ENCODE assay signal across 9 mouse cellular contexts in the genomic region with DNA sequence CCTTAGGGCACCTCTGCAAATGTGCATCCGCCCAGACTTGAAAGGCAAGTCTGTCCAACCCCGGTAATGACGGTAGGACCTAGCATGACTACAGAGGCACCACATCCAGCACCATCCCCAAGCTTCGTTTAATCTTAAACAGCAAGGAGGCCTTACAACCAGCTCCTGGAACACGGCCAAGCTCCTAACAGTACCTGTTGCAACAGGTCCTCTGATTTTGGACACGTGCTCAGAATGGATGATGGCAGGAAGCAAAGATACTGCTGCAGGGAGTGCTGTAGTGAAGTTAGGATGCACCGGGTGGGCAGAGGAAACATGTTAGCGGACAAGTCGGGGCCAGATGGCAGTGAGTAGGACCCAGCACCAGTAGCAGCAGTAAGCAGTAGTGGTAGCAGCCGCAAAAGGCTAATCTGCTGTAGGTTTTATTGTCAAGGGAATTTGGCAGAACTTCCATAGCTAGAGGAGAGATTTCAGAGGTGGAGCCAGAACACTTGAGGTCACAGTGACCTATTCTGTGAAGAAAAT.
DNase-seq lines count a peak whose midpoint lies in the region; ATAC-seq and TF ChIP-seq lines count a peak whose summit lies in the region.
"Had no signal": no experiment of that assay in that cellular context is flagged by ENCODE, and none has a peak within 500 bp of the region (broad histone marks: within the 10 kb centered on the region; RNA-seq: fewer than 3 reads in every experiment).

No protein-coding gene starts in this region.

- H3K9ac ChIP-seq in hindbrain, embryonic 15.5 days, result no peak overlapping the region
- H3K9ac ChIP-seq in hindbrain, embryonic 12.5 days, result no peak overlapping the region
- no peak overlapping the region for H3K9ac ChIP-seq in hindbrain, postnatal 0 days (replicated peaks; ENCODE audit: low read length)
- no peak overlapping the region for H3K9ac ChIP-seq in heart, adult 2 months (ENCODE audit: low read depth, low read length)
- no peak overlapping the region for H3K9ac ChIP-seq in liver, embryonic 12.5 days
- H3K9ac ChIP-seq: liver, embryonic 13.5 days had no signal

- H3K4me3 ChIP-seq in hindbrain, embryonic 15.5 days, result no peak overlapping the region
- H3K4me3 ChIP-seq in hindbrain, embryonic 12.5 days, result no peak overlapping the region
- H3K4me3 ChIP-seq in hindbrain, postnatal 0 days (ENCODE audit: low read length), result no peak overlapping the region
- no peak overlapping the region for H3K4me3 ChIP-seq in heart, adult 2 months
- no peak overlapping the region for H3K4me3 ChIP-seq in liver, embryonic 12.5 days
- no peak overlapping the region for H3K4me3 ChIP-seq in lung, adult 2 months (replicated peaks; ENCODE audit: extremely low read depth, low read depth, low read length)
- H3K4me3 ChIP-seq: liver, embryonic 13.5 days had no signal

- H3K4me2 ChIP-seq in hindbrain, embryonic 15.5 days, result peak overlapping the region; percentile 9; the same call in 1 of the 2 replicates
- no peak overlapping the region for H3K4me2 ChIP-seq in hindbrain, embryonic 12.5 days (replicated peaks)
- peak overlapping the region; percentile 30; the same call in 1 of the 2 replicates for H3K4me2 ChIP-seq in hindbrain, postnatal 0 days (ENCODE audit: low read depth, low read length)
- no peak overlapping the region for H3K4me2 ChIP-seq in liver, embryonic 12.5 days
- H3K4me2 ChIP-seq: liver, embryonic 13.5 days had no signal

- no peak for TF ChIP-seq CTCF in hindbrain, postnatal 0 days (IDR thresholded peaks at IDR 0.05; ENCODE audit: low read depth)
- no peak for TF ChIP-seq CTCF in heart, adult 2 months (IDR thresholded peaks at IDR 0.05)
- no peak for TF ChIP-seq CTCF in lung, adult 2 months (IDR thresholded peaks at IDR 0.05; ENCODE audit: insufficient read depth, low read length)

- intact Hi-C loops in heart, adult 2 months (cut with DNase I), result no loop called here

- no peak overlapping the region for H3K27ac ChIP-seq in hindbrain, embryonic 15.5 days (replicated peaks)
- no peak overlapping the region for H3K27ac ChIP-seq in hindbrain, embryonic 12.5 days
- H3K27ac ChIP-seq in hindbrain, postnatal 0 days, result no peak overlapping the region
- no peak overlapping the region for H3K27ac ChIP-seq in heart, adult 2 months
- H3K27ac ChIP-seq in liver, embryonic 12.5 days, result no peak overlapping the region
- H3K27ac ChIP-seq: liver, embryonic 13.5 days had no signal

- H3K27me3 ChIP-seq in hindbrain, embryonic 15.5 days, result no peaks in the 10 kb centered on the region
- no peaks in the 10 kb centered on the region for H3K27me3 ChIP-seq in hindbrain, embryonic 12.5 days
- H3K27me3 ChIP-seq in hindbrain, postnatal 0 days (ENCODE audit: insufficient read depth, low read length), result no peaks in the 10 kb centered on the region
- H3K27me3 ChIP-seq in heart, adult 2 months (ENCODE audit: control insufficient read depth, insufficient read depth, low read length), result no peaks in the 10 kb centered on the region
- H3K27me3 ChIP-seq in liver, embryonic 12.5 days (replicated peaks), result no peaks in the 10 kb centered on the region
- H3K27me3 ChIP-seq: liver, embryonic 13.5 days had no signal

- H3K4me1 ChIP-seq in hindbrain, embryonic 15.5 days (replicated peaks), result no peaks in the 10 kb centered on the region
- H3K4me1 ChIP-seq in hindbrain, embryonic 12.5 days, result no peaks in the 10 kb centered on the region
- no peaks in the 10 kb centered on the region for H3K4me1 ChIP-seq in hindbrain, postnatal 0 days (ENCODE audit: insufficient read depth, low read length)
- no peaks in the 10 kb centered on the region for H3K4me1 ChIP-seq in heart, adult 2 months (ENCODE audit: control insufficient read depth, insufficient read depth, low read length)
- no peaks in the 10 kb centered on the region for H3K4me1 ChIP-seq in liver, embryonic 12.5 days
- no peaks in the 10 kb centered on the region for H3K4me1 ChIP-seq in lung, adult 2 months (ENCODE audit: control insufficient read depth, insufficient read depth, low read length)
- H3K4me1 ChIP-seq: liver, embryonic 13.5 days had no signal

- no peak for TF ChIP-seq EP300 in heart, adult 2 months (IDR thresholded peaks at IDR 0.05; ENCODE audit: insufficient read depth, low read depth, low read length)

- 84% methylated on average over 10 of the region's 10 CpGs for WGBS in hindbrain, embryonic 15.5 days
- 73% methylated on average over 10 of the region's 10 CpGs for WGBS in hindbrain, embryonic 12.5 days
- 57% methylated on average over 10 of the region's 10 CpGs for WGBS in hindbrain, postnatal 0 days
- 76% methylated on average over 10 of the region's 10 CpGs for WGBS in heart, adult 2 months
- 71% methylated on average over 10 of the region's 10 CpGs for WGBS in liver, embryonic 12.5 days (ENCODE audit: insufficient replicate concordance)
- 67% methylated on average over 10 of the region's 10 CpGs for WGBS in lung, adult 2 months

- no peaks in the 10 kb centered on the region for H3K9me3 ChIP-seq in hindbrain, embryonic 15.5 days
- no peaks in the 10 kb centered on the region for H3K9me3 ChIP-seq in hindbrain, embryonic 12.5 days (replicated peaks)
- no peaks in the 10 kb centered on the region for H3K9me3 ChIP-seq in hindbrain, postnatal 0 days (ENCODE audit: low read length)
- H3K9me3 ChIP-seq in liver, embryonic 12.5 days (replicated peaks), result no peaks in the 10 kb centered on the region
- H3K9me3 ChIP-seq: liver, embryonic 13.5 days had no signal

- no peaks in the 10 kb centered on the region for H3K79me2 ChIP-seq in heart, adult 2 months (replicated peaks; ENCODE audit: control insufficient read depth, insufficient read depth, low read length)

- ATAC-seq in hindbrain, embryonic 15.5 days (ENCODE audit: low FRiP score, low read depth), result no peak
- no peak; the same call in 1 of the 2 replicates for ATAC-seq in hindbrain, embryonic 12.5 days (ENCODE audit: low FRiP score)
- ATAC-seq in hindbrain, postnatal 0 days, result no peak
- no peak for ATAC-seq in liver, embryonic 12.5 days

- DNase-seq in urinary bladder, adult 18-20 months (ENCODE audit: low spot score in 2 of 2), result peak; percentile 2 to 3
- no peak for DNase-seq in urinary bladder, postnatal 10 days (ENCODE audit: low spot score)
- peak; percentile 40 for DNase-seq in hindbrain, postnatal 0 days (ENCODE audit: low spot score)
- DNase-seq in heart, adult 2 months, result no peak
- no peak for DNase-seq in lung, adult 2 months
- DNase-seq: liver, embryonic 13.5 days had no signal

- H3K36me3 ChIP-seq in hindbrain, embryonic 15.5 days, result no peaks in the 10 kb centered on the region
- H3K36me3 ChIP-seq in hindbrain, embryonic 12.5 days, result no peaks in the 10 kb centered on the region
- no peaks in the 10 kb centered on the region for H3K36me3 ChIP-seq in hindbrain, postnatal 0 days (ENCODE audit: insufficient read depth, low read length)
- no peaks in the 10 kb centered on the region for H3K36me3 ChIP-seq in heart, adult 2 months (ENCODE audit: control insufficient read depth, insufficient read depth, low read length)
- no peaks in the 10 kb centered on the region for H3K36me3 ChIP-seq in liver, embryonic 12.5 days
- H3K36me3 ChIP-seq: liver, embryonic 13.5 days had no signal

- no peak for TF ChIP-seq POLR2A in heart, adult 2 months (IDR thresholded peaks at IDR 0.05; ENCODE audit: insufficient read depth, low read depth, low read length)
- TF ChIP-seq POLR2A in lung, adult 2 months (IDR thresholded peaks at IDR 0.05; ENCODE audit: borderline replicate concordance, extremely low read depth, low read depth, low read length), result no peak

Comparison
In these comparisons a context has a peak if more than half of its experiments do, and no peak if none do; other contexts are left out.
1. H3K4me2 ChIP-seq: peak in hindbrain, embryonic 15.5 days (single experiment) and hindbrain, postnatal 0 days (single experiment); none in hindbrain, embryonic 12.5 days (single experiment) and liver, embryonic 12.5 days (single experiment).
2. DNase-seq: peak in urinary bladder, adult 18-20 months (2 of 2) and hindbrain, postnatal 0 days (single experiment); none in urinary bladder, postnatal 10 days (single experiment), heart, adult 2 months (0 of 2) and lung, adult 2 months (single experiment).